Mouse (Mus musculus): ENCODE measurements around the gene Tmem151a.

DNA sequence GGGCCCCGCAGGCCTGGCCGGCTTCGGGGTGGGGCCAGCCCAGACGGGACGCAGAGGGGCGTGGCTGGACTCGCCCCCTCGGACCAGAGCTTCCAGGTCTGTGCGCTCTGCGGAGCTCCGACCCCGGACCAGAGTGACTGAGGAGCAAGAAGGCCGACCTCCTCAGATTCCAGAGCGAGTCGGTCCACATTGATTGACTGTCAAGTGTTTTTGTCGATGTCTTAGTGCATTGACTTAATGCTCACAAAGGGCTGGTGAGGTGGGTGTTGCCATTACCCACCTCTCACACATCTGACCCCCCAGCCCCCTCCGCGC, 33.0 kb upstream of the Tmem151a start, which contains the start of gene Klc2:
- TF ChIP-seq CEBPB (IDR thresholded peaks at IDR 0.05; ENCODE audit: insufficient read depth, poor library complexity, severe bottlenecking) (no peak), POLR2AphosphoS2 (IDR thresholded peaks at IDR 0.05; ENCODE audit: insufficient read length, low read depth) (no peak)
